Mouse (Mus musculus): Measurements from ENCODE around the gene Marveld2. TPM values are rescaled to one million over a fixed set of nuclear protein-coding genes. Genes with fewer than 3 reads are reported as not detected.

The Marveld2 gene
- total and polyA plus RNA-seq, 2 experiments from 2014 or later: 1.7 to 2.2 TPM

GRCm38 (mm10) chr13:100603738-100604095 lies 13.1 kb downstream of the Marveld2 start:
- 82% methylated on average over 11 of the region's 11 CpGs for WGBS
- H3K36me3 ChIP-seq (replicated peaks; ENCODE audit: control insufficient read depth, insufficient read depth, low read length): no peaks in the 10 kb centered on the region

GRCm38 (mm10) chr13:100603031-100603737 lies 13.6 kb downstream of the Marveld2 start:
- Histone ChIP-seq H3K27me3 (ENCODE audit: control insufficient read depth, insufficient read depth, low read length) (no peaks in the 10 kb centered on the region), H3K4me3 (ENCODE audit: low read depth, low read length) (no peak overlapping the region), H3K36me3 (replicated peaks; ENCODE audit: control insufficient read depth, insufficient read depth, low read length) (no peaks in the 10 kb centered on the region), H3K4me1 (ENCODE audit: control insufficient read depth, insufficient read depth) (no peaks in the 10 kb centered on the region), H3K9me3 (replicated peaks; ENCODE audit: control insufficient read depth, low read length) (no peaks in the 10 kb centered on the region), H3K27ac (ENCODE audit: low read depth) (no peak overlapping the region), H3K9ac (replicated peaks; ENCODE audit: low read depth, low read length) (no peak overlapping the region), H3K4me2 (ENCODE audit: low read depth, low read length) (no peak overlapping the region)
- TF ChIP-seq CTCF (IDR thresholded peaks at IDR 0.05; ENCODE audit: low read depth) (no peak), EP300 (IDR thresholded peaks at IDR 0.05; ENCODE audit: low read depth) (no peak)
- ATAC-seq (ENCODE audit: insufficient read depth, low read depth) (no peak), DNase-seq (ENCODE audit: low spot score) (no peak)
- WGBS: 88% methylated on average over 10 of the region's 10 CpGs

More at GRCm38 (mm10) chr13:100603738-100604095, 13.1 kb downstream of the Marveld2 start:
- Histone ChIP-seq H3K4me2 (ENCODE audit: low read depth, low read length) (no peak overlapping the region), H3K4me1 (ENCODE audit: control insufficient read depth, insufficient read depth) (no peaks in the 10 kb centered on the region), H3K4me3 (ENCODE audit: low read depth, low read length) (no peak overlapping the region), H3K9me3 (replicated peaks; ENCODE audit: control insufficient read depth, low read length) (no peaks in the 10 kb centered on the region), H3K9ac (replicated peaks; ENCODE audit: low read depth, low read length) (no peak overlapping the region), H3K27me3 (ENCODE audit: control insufficient read depth, insufficient read depth, low read length) (no peaks in the 10 kb centered on the region), H3K27ac (ENCODE audit: low read depth) (no peak overlapping the region)
- DNase-seq (ENCODE audit: low spot score) (no peak), ATAC-seq (ENCODE audit: insufficient read depth, low read depth) (no peak)
- TF ChIP-seq CTCF (IDR thresholded peaks at IDR 0.05; ENCODE audit: low read depth) (no peak), EP300 (IDR thresholded peaks at IDR 0.05; ENCODE audit: low read depth) (no peak)

- TF ChIP-seq EP300 (IDR thresholded peaks at IDR 0.05; ENCODE audit: low read depth) (no peak), CTCF (IDR thresholded peaks at IDR 0.05; ENCODE audit: low read depth) (no peak)
- no peak overlapping the region for H3K27ac ChIP-seq (ENCODE audit: low read depth)
- H3K9ac ChIP-seq (replicated peaks; ENCODE audit: low read depth, low read length): no peak overlapping the region
- ATAC-seq (ENCODE audit: insufficient read depth, low read depth) (no peak), DNase-seq (ENCODE audit: low spot score) (no peak)
- no peak overlapping the region for H3K4me3 ChIP-seq (ENCODE audit: low read depth, low read length)
- no peaks in the 10 kb centered on the region for H3K9me3 ChIP-seq (replicated peaks; ENCODE audit: control insufficient read depth, low read length)
- WGBS: 76% methylated on average over 5 of the region's 5 CpGs
- H3K27me3 ChIP-seq (ENCODE audit: control insufficient read depth, insufficient read depth, low read length): no peaks in the 10 kb centered on the region
- H3K36me3 ChIP-seq (replicated peaks; ENCODE audit: control insufficient read depth, insufficient read depth, low read length): no peaks in the 10 kb centered on the region
- H3K4me1 ChIP-seq (ENCODE audit: control insufficient read depth, insufficient read depth): no peaks in the 10 kb centered on the region
- no peak overlapping the region for H3K4me2 ChIP-seq (ENCODE audit: low read depth, low read length)
These were observed 14.4 kb downstream of the Marveld2 start for GRCm38 (mm10) chr13:100602239-100602902.

- peak overlapping the region; percentile 48 for H3K4me2 ChIP-seq (ENCODE audit: low read depth, low read length)
- peak overlapping the region; percentile 30; the same call in 1 of the 2 replicates for H3K9ac ChIP-seq (replicated peaks; ENCODE audit: low read depth, low read length)
- no peaks in the 10 kb centered on the region for H3K27me3 ChIP-seq (ENCODE audit: control insufficient read depth, insufficient read depth, low read length)
- no peaks in the 10 kb centered on the region for H3K4me1 ChIP-seq (ENCODE audit: control insufficient read depth, insufficient read depth)
- no peak for TF ChIP-seq EP300 (IDR thresholded peaks at IDR 0.05; ENCODE audit: low read depth)
- TF ChIP-seq CTCF (IDR thresholded peaks at IDR 0.05; ENCODE audit: low read depth): no peak
- H3K9me3 ChIP-seq (replicated peaks; ENCODE audit: control insufficient read depth, low read length): no peaks in the 10 kb centered on the region
- ATAC-seq (ENCODE audit: insufficient read depth, low read depth): 0 out of 2 replicates have a peak, but pooled peaks have one; percentile 30
- peak overlapping the region; percentile 68 for H3K27ac ChIP-seq (ENCODE audit: low read depth)
- DNase-seq (ENCODE audit: low spot score): no peak
- H3K36me3 ChIP-seq (replicated peaks; ENCODE audit: control insufficient read depth, insufficient read depth, low read length): no peaks in the 10 kb centered on the region
- 28% methylated on average over 8 of the region's 8 CpGs for WGBS
- H3K4me3 ChIP-seq (ENCODE audit: low read depth, low read length): peak overlapping the region; percentile 18; the same call in 1 of the 2 replicates
These were observed 15.7 kb downstream of the Marveld2 start for GRCm38 (mm10) chr13:100601034-100601433.

GRCm38 (mm10) chr13:100600317-100600716 lies 16.5 kb downstream of the Marveld2 start:
- peak; percentile 55; the same call in 1 of the 2 replicates for ATAC-seq (ENCODE audit: insufficient read depth, low read depth)
- TF ChIP-seq CTCF (IDR thresholded peaks at IDR 0.05; ENCODE audit: low read depth): no peak
- no peaks in the 10 kb centered on the region for H3K27me3 ChIP-seq (ENCODE audit: control insufficient read depth, insufficient read depth, low read length)
- peak overlapping the region; percentile 18; the same call in 1 of the 2 replicates for H3K4me3 ChIP-seq (ENCODE audit: low read depth, low read length)
- peak overlapping the region; percentile 30; the same call in 1 of the 2 replicates for H3K9ac ChIP-seq (replicated peaks; ENCODE audit: low read depth, low read length)
- H3K27ac ChIP-seq (ENCODE audit: low read depth): peak overlapping the region; percentile 68
- H3K4me2 ChIP-seq (ENCODE audit: low read depth, low read length): peak overlapping the region; percentile 48
- WGBS: 53% methylated on average over 12 of the region's 12 CpGs
- no peaks in the 10 kb centered on the region for H3K36me3 ChIP-seq (replicated peaks; ENCODE audit: control insufficient read depth, insufficient read depth, low read length)
- H3K4me1 ChIP-seq (ENCODE audit: control insufficient read depth, insufficient read depth): no peaks in the 10 kb centered on the region
- DNase-seq (ENCODE audit: low spot score): no peak
- no peaks in the 10 kb centered on the region for H3K9me3 ChIP-seq (replicated peaks; ENCODE audit: control insufficient read depth, low read length)
